In the genomic region with DNA sequence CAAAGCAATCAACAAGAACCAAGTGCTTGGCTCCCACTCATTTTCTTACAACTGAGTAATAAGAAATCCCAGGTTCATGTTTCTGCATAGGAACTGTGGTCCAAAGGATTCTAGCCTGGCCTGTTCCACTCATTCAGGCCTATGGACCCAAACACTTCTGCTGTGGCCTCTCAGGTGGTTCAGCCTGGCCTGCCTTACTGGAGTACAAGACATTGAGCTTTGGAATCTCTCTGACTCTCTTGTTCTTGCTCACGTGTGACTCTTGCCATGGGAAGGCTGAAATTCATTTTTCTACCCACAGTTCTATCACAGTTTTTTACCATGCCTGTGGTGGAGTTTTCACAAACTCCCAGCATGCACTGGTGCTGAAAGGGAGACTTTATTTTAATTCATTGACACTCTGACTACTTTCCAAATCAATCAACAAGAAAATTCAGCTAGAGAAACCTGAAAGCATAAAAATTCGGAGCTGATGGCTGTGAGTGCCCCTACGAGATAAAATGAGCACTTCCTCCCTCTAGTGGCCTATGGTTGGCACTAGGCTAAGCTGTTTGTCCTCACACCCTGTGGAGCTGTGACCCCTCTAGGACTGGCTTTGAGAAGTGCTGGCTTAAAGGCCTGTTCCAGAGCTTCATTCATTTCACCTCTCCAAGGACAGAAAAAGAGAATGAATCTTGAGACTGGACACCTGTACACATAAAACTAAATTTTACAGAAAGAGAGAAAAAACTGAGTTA, we compare ENCODE assay signal across 9 mouse cellular contexts. TPM values are rescaled to one million over a fixed set of nuclear protein-coding genes. Genes with fewer than 3 reads are reported as not detected.
DNase-seq lines count a peak whose midpoint lies in the region; ATAC-seq and TF ChIP-seq lines count a peak whose summit lies in the region.
"Had no signal": no experiment of that assay in that cellular context is flagged by ENCODE, and none has a peak within 500 bp of the region (broad histone marks: within the 10 kb centered on the region; RNA-seq: fewer than 3 reads in every experiment).

No protein-coding gene starts in this region.

- no peak overlapping the region for H3K4me2 ChIP-seq in hindbrain, embryonic 16.5 days (ENCODE audit: low read length)
- H3K4me2 ChIP-seq: lung, embryonic 15.5 days had no signal

- H3K9me3 ChIP-seq in hindbrain, embryonic 10.5 days: no peaks in the 10 kb centered on the region
- H3K9me3 ChIP-seq in hindbrain, embryonic 16.5 days (ENCODE audit: control insufficient read depth, low read length): no peaks in the 10 kb centered on the region
- H3K9me3 ChIP-seq: lung, embryonic 15.5 days had no signal

- peak; percentile 82 for TF ChIP-seq CTCF in cortical plate, adult 2 months (IDR thresholded peaks at IDR 0.05; ENCODE audit: extremely low read depth, insufficient read depth, low read length)

- H3K4me1 ChIP-seq in hindbrain, embryonic 10.5 days (replicated peaks): no peaks in the 10 kb centered on the region
- no peaks in the 10 kb centered on the region for H3K4me1 ChIP-seq in hindbrain, embryonic 16.5 days (ENCODE audit: control insufficient read depth, insufficient read depth, low read depth, low read length)
- no peaks in the 10 kb centered on the region for H3K4me1 ChIP-seq in cortical plate, adult 2 months (ENCODE audit: control insufficient read depth, insufficient read depth, low read length)
- H3K4me1 ChIP-seq: lung, embryonic 15.5 days had no signal

- no peaks in the 10 kb centered on the region for H3K27me3 ChIP-seq in hindbrain, embryonic 10.5 days (ENCODE audit: insufficient read depth, poor library complexity, severe bottlenecking)
- no peaks in the 10 kb centered on the region for H3K27me3 ChIP-seq in hindbrain, embryonic 16.5 days (replicated peaks; ENCODE audit: control insufficient read depth, insufficient read depth, low read length)
- H3K27me3 ChIP-seq: lung, embryonic 15.5 days had no signal

- intact Hi-C loops in left cerebral cortex, postnatal 10 days (cut with DNase I): loop anchor here (2.0 kb wide), 1 partner anchor 113 kb away; no protein-coding TSS in a partner anchor

- no peak overlapping the region for H3K27ac ChIP-seq in hindbrain, embryonic 10.5 days
- H3K27ac ChIP-seq in hindbrain, embryonic 16.5 days (ENCODE audit: low read depth, low read length): no peak overlapping the region
- no peak overlapping the region for H3K27ac ChIP-seq in cortical plate, adult 2 months (ENCODE audit: insufficient read depth, low read length)
- H3K27ac ChIP-seq: lung, embryonic 15.5 days had no signal

- no peak overlapping the region for H3K4me3 ChIP-seq in hindbrain, embryonic 10.5 days
- no peak overlapping the region for H3K4me3 ChIP-seq in hindbrain, embryonic 16.5 days (ENCODE audit: low read length)
- H3K4me3 ChIP-seq in cortical plate, adult 2 months (ENCODE audit: insufficient read depth, low read length): no peak overlapping the region
- H3K4me3 ChIP-seq: lung, embryonic 15.5 days had no signal

- TF ChIP-seq POLR2A in cortical plate, adult 2 months (IDR thresholded peaks at IDR 0.05; ENCODE audit: extremely low read depth, insufficient read depth, low read length): no peak

- H3K36me3 ChIP-seq in hindbrain, embryonic 10.5 days: no peaks in the 10 kb centered on the region
- no peaks in the 10 kb centered on the region for H3K36me3 ChIP-seq in hindbrain, embryonic 16.5 days (ENCODE audit: control insufficient read depth, insufficient read depth, low read length)
- H3K36me3 ChIP-seq: lung, embryonic 15.5 days had no signal

- no peak overlapping the region for H3K9ac ChIP-seq in hindbrain, embryonic 16.5 days (ENCODE audit: low read depth, low read length)
- H3K9ac ChIP-seq: lung, embryonic 15.5 days had no signal

- peak; percentile 27 for DNase-seq in hindbrain, embryonic 10.5 days (ENCODE audit: low spot score)
- peak; percentile 62 for DNase-seq in ES-CJ7 (ENCODE audit: low read depth, low spot score)
- peak; percentile 66 for DNase-seq in heart, postnatal 4 days
- DNase-seq in left cerebral cortex, postnatal 10 days (ENCODE audit: extremely low spot score in 1 of 2, low spot score in 2 of 2): peak; percentile 18 to 57
- no peak for DNase-seq in ovary, postnatal 10 days (ENCODE audit: low spot score)

- 33% methylated on average over 3 of the region's 3 CpGs for WGBS in hindbrain, embryonic 10.5 days
- WGBS in hindbrain, embryonic 16.5 days: 35% methylated on average over 3 of the region's 3 CpGs

- ATAC-seq in hindbrain, embryonic 16.5 days: no peak
- ATAC-seq in monocyte, adult 5-6 weeks (replicated peaks; ENCODE audit: insufficient number of reproducible peaks, low FRiP score, low TSS enrichment, poor library complexity, severe bottlenecking): peak; percentile 76; the same call in 1 of the 2 replicates

RNA-seq across cellular contexts. Expression of a gene that starts 52.0 kb away (rescaled TPM):
- polyA plus RNA-seq in hindbrain, embryonic 10.5 days (2016; fragmentation: Nextera tagmentation; extraction: Ambion mirVana): 0.93 and 1.3 TPM in 2 replicates
- polyA plus RNA-seq in hindbrain, embryonic 16.5 days (2015; fragmentation: Nextera tagmentation; extraction: Ambion mirVana): 1.0 and 1.3 TPM in 2 replicates
- polyA plus RNA-seq in cortical plate, adult 2 months (2012; rRNA removed): 2.3 and 2.6 TPM in 2 replicates
- total RNA-seq in heart, postnatal 4 days (2021): 10 to 100 TPM; 10.4 to 13.2 TPM
- 1 to 10 TPM; 1.4 to 1.5 TPM for total RNA-seq in left cerebral cortex, postnatal 10 days (2021)
- total RNA-seq in monocyte, adult 5-6 weeks (2017): 0.19 to 10.2 TPM (median 1.1 TPM) in 3 replicates
